Mouse (Mus musculus) heart, embryonic 11.5 days (tissue): ENCODE data around the gene Myo1b. TPM values are rescaled to one million over a fixed set of nuclear protein-coding genes. Genes with fewer than 3 reads are reported as not detected.
A peak's percentile ranks its signal among the peaks of the same experiment; 100 is the strongest.

Experiments used
- ATAC-seq: fragments of 200-750 bp; cut with Nextera tagmentation; replicated peaks from 2 replicates; pipeline ENCODE4 v1.8.0; 2017; ENCODE audit warnings: moderate library complexity; ENCODE audit not compliant: insufficient number of reproducible peaks, low FRiP score, low TSS enrichment
- H3K27ac ChIP-seq: fragments of 300-500 bp; sonication (generic); 2 replicates; pipeline ENCODE4 v1.5.1; 2014; ENCODE audit warnings: mild to moderate bottlenecking, low read depth, low read length
- H3K27me3 ChIP-seq: fragments of 300-500 bp; sonication (generic); 2 replicates; pipeline ENCODE4 v1.6.1; 2014; ENCODE audit warnings: mild to moderate bottlenecking, low read length, mixed read lengths; ENCODE audit not compliant: control insufficient read depth, insufficient read depth
- H3K36me3 ChIP-seq: fragments of 300-500 bp; sonication (generic); 2 replicates; pipeline ENCODE4 v1.6.1; 2014; ENCODE audit warnings: mild to moderate bottlenecking, low read length, moderate library complexity, mixed read lengths; ENCODE audit not compliant: control insufficient read depth, insufficient read depth
- H3K4me1 ChIP-seq: fragments of 300-500 bp; sonication (generic); 2 replicates; pipeline ENCODE4 v1.6.1; 2014; ENCODE audit warnings: low read length; ENCODE audit not compliant: control insufficient read depth, insufficient read depth
- H3K4me2 ChIP-seq: fragments of 300-500 bp; sonication (generic); 2 replicates; pipeline ENCODE4 v1.6.1; 2014; ENCODE audit warnings: mild to moderate bottlenecking, moderate library complexity
- H3K4me3 ChIP-seq: fragments of 300-500 bp; sonication (generic); 2 replicates; pipeline ENCODE4 v1.5.1; 2014; ENCODE audit warnings: low read depth, low read length
- H3K9ac ChIP-seq: fragments of 300-500 bp; sonication (generic); 2 replicates; pipeline ENCODE4 v1.6.1; 2014; ENCODE audit warnings: mild to moderate bottlenecking, low read depth, low read length, moderate library complexity
- H3K9me3 ChIP-seq: fragments of 300-500 bp; sonication (generic); replicated peaks from 2 replicates; pipeline ENCODE4 v1.6.1; 2016; ENCODE audit warnings: low read length; ENCODE audit not compliant: control insufficient read depth
- WGBS: fragments of 180-500 bp; shearing (Covaris S2); extraction: QIAGEN DNeasy Blood & Tissue Kit; methylation state at CpG from one replicate; pipeline ENCODE4 v1.1.7; 2014; ENCODE audit not compliant: insufficient replicate concordance; 5-methylcytosine and 5-hydroxymethylcytosine counted together
- polyA plus RNA-seq: library from polyadenylated mRNA; unstranded; fragments of >200 nt; fragmentation: Nextera tagmentation; extraction: Ambion mirVana; gene quantifications from 2 replicates; pipeline ENCODE4 v1.2.1, GENCODE M21; 2014

Gene Myo1b
- polyA plus RNA-seq: 39.1 and 51.8 TPM in 2 replicates

GRCm38 (mm10) chr1:51915576-51916156 lies at the start of gene Myo1b:
Gene Myo1b, minus strand, starts transcription at chr1:51916071.
- 0% methylated on average over 59 of the region's 79 CpGs for WGBS
- H3K4me1 ChIP-seq: peaks cover 13% of the 10 kb centered on the region
- H3K9ac ChIP-seq: peak within 1 kb of the TSS; percentile 86
- H3K27me3 ChIP-seq: no peaks in the 10 kb centered on the region
- H3K27ac ChIP-seq: peak within 1 kb of the TSS; percentile 79
- H3K4me2 ChIP-seq: peak within 1 kb of the TSS; percentile 67
- peak; percentile 72 for ATAC-seq
- H3K4me3 ChIP-seq: peak within 1 kb of the TSS; percentile 80
- no peaks in the 10 kb centered on the region for H3K36me3 ChIP-seq
- H3K9me3 ChIP-seq: no peaks in the 10 kb centered on the region

DNA sequence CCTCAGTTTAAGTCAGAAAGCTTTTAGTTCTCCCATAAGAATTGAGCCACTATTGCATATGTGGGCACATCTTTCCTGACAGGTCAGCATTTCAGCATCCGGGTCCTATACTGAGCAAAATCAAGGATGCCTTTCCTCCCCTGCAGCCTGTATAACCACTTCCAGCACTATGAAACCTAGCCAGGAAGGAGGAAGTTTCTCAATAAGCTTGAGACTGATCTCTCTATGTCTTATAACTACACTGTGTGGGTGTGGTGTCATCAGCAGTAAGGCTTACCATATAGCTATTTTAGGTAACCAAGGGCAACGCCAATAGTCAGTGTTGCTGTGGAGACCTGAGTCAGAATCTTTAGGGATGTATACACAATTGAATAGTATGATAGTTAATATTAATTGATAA lies 48.8 kb upstream of the Myo1b start:
- Histone ChIP-seq H3K4me3 (no peak overlapping the region), H3K9ac (no peak overlapping the region), H3K4me1 (no peaks in the 10 kb centered on the region), H3K9me3 (no peaks in the 10 kb centered on the region), H3K27ac (no peak overlapping the region), H3K27me3 (no peaks in the 10 kb centered on the region), H3K36me3 (no peaks in the 10 kb centered on the region), H3K4me2 (no peak overlapping the region)
- ATAC-seq: no peak
- 81% methylated on average over 2 of the region's 2 CpGs for WGBS

DNA sequence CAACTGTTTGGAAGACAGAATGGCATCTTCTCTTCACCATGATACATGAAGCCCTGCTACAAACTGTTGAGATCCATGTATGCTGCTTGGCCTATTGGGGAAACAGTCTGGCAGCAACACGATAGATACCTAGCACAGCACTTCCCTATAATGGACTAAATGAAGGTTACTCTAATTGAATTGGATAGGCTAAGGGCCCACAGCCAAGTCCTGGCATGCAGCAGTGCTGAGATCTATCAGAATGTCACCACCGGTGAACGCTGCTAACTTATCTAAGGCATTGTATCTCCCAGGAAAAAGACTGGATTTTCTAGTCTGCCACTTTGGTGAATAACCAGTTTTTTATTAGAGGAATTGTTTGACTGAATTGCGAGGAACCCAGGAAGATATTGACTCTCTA lies 31.2 kb upstream of the Myo1b start:
- Histone ChIP-seq H3K27ac (no peak overlapping the region), H3K36me3 (no peaks in the 10 kb centered on the region), H3K4me3 (no peak overlapping the region), H3K4me1 (no peaks in the 10 kb centered on the region), H3K27me3 (no peaks in the 10 kb centered on the region), H3K4me2 (no peak overlapping the region), H3K9me3 (no peaks in the 10 kb centered on the region), H3K9ac (no peak overlapping the region)
- ATAC-seq: no peak
- 55% methylated on average over 4 of the region's 4 CpGs for WGBS

DNA sequence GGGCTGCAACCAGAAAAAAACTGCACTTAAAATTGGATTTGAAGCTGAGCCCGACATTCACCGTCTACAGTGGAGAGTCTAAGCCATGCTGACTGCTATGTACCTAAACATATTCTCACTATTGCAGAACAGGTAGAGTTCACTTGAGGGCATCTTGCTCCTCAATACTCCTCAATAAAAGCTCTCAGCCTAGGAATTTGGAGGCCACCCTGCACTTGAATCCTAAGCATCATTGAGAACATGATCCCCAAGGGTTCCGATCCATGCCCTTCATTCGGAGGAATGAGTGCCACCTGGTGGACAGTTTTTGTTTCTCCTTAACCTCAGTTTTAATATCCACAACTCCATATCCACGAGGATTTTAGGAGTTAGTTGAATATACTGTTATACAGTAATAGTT lies 28.9 kb upstream of the Myo1b start:
- H3K9ac ChIP-seq: no peak overlapping the region
- ATAC-seq: no peak
- whole genome bisulfite sequencing: 43% methylated on average over 5 of the region's 5 CpGs
- H3K9me3 ChIP-seq: no peaks in the 10 kb centered on the region
- no peaks in the 10 kb centered on the region for H3K36me3 ChIP-seq
- no peak overlapping the region for H3K27ac ChIP-seq
- H3K27me3 ChIP-seq: no peaks in the 10 kb centered on the region
- H3K4me1 ChIP-seq: no peaks in the 10 kb centered on the region
- no peak overlapping the region for H3K4me3 ChIP-seq
- H3K4me2 ChIP-seq: no peak overlapping the region

GRCm38 (mm10) chr1:51938357-51938756 lies 22.5 kb upstream of the Myo1b start:
- H3K9ac ChIP-seq: no peak overlapping the region
- 0 out of 2 replicates have a peak, but pooled peaks cover 2% of the 10 kb centered on the region for H3K4me1 ChIP-seq
- H3K27me3 ChIP-seq: no peaks in the 10 kb centered on the region
- no peak overlapping the region for H3K27ac ChIP-seq
- no peak overlapping the region for H3K4me3 ChIP-seq
- no peak overlapping the region for H3K4me2 ChIP-seq
- 81% methylated on average over 7 of the region's 7 CpGs for WGBS
- no peaks in the 10 kb centered on the region for H3K9me3 ChIP-seq
- H3K36me3 ChIP-seq: no peaks in the 10 kb centered on the region
- no peak for ATAC-seq

DNA sequence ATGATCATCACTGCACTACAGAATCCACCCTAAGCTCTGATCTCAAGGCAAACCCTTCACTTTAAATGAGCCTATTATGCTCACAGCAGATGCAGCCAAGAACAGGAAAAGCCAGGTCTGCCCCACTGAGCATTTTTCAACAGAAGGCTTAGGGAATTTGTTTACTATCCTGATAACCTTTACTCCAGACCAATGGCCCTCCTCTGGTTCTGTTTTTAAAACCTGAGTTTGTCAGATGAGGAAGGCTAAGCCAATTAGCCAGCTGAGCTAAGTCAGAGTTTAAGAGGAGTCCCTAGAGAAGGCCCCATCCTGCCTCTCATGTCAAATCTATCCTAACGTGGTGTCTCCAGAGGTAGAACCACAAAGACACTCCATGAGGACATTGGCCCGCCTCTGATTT lies 19.1 kb upstream of the Myo1b start:
- Histone ChIP-seq H3K4me3 (no peak overlapping the region), H3K4me2 (no peak overlapping the region), H3K9ac (no peak overlapping the region), H3K4me1 (peaks cover 14% of the 10 kb centered on the region), H3K27ac (no peak overlapping the region), H3K36me3 (no peaks in the 10 kb centered on the region), H3K27me3 (no peaks in the 10 kb centered on the region), H3K9me3 (no peaks in the 10 kb centered on the region)
- 26% methylated on average over 2 of the region's 2 CpGs for WGBS
- ATAC-seq: no peak

- ATAC-seq: no peak
- Histone ChIP-seq H3K9ac (no peak overlapping the region), H3K27ac (no peak overlapping the region), H3K27me3 (no peaks in the 10 kb centered on the region), H3K4me3 (no peak overlapping the region), H3K4me1 (peaks cover 14% of the 10 kb centered on the region), H3K9me3 (no peaks in the 10 kb centered on the region), H3K4me2 (no peak overlapping the region), H3K36me3 (no peaks in the 10 kb centered on the region)
- WGBS: 49% methylated on average over 11 of the region's 11 CpGs
Observed at GRCm38 (mm10) chr1:51934176-51934924, 18.5 kb upstream of the Myo1b start.

- Histone ChIP-seq H3K9me3 (no peaks in the 10 kb centered on the region), H3K4me2 (no peak overlapping the region), H3K36me3 (no peaks in the 10 kb centered on the region), H3K27me3 (no peaks in the 10 kb centered on the region), H3K4me1 (peaks cover 14% of the 10 kb centered on the region), H3K27ac (no peak overlapping the region), H3K4me3 (no peak overlapping the region), H3K9ac (no peak overlapping the region)
- ATAC-seq: no peak
- 60% methylated on average over 3 of the region's 3 CpGs for whole genome bisulfite sequencing
Observed at GRCm38 (mm10) chr1:51932826-51933225, 17.0 kb upstream of the Myo1b start.

GRCm38 (mm10) chr1:51931561-51931960 lies 15.7 kb upstream of the Myo1b start:
- Histone ChIP-seq H3K4me1 (peaks cover 14% of the 10 kb centered on the region), H3K4me3 (no peak overlapping the region), H3K27me3 (no peaks in the 10 kb centered on the region), H3K9ac (no peak overlapping the region), H3K9me3 (no peaks in the 10 kb centered on the region), H3K27ac (no peak overlapping the region), H3K36me3 (no peaks in the 10 kb centered on the region), H3K4me2 (no peak overlapping the region)
- WGBS: 58% methylated on average over 7 of the region's 7 CpGs
- no peak for ATAC-seq
